Mouse (Mus musculus): Measurements from ENCODE around the gene Tbc1d24. TPM values are rescaled to one million over a fixed set of nuclear protein-coding genes. Genes with fewer than 3 reads are reported as not detected.

The Tbc1d24 gene
- polyA plus RNA-seq, 1 experiment from 2014 or later: 5.5 TPM

GRCm38 (mm10) chr17:24206451-24207351 lies 1.3 kb upstream of the Tbc1d24 start:
- 7% methylated on average over 62 of the region's 62 CpGs for WGBS
- H3K4me1 ChIP-seq (ENCODE audit: control insufficient read depth, insufficient read depth, low read length): peaks cover 89% of the 10 kb centered on the region
- H3K4me3 ChIP-seq (ENCODE audit: low read length): peak overlapping the region; percentile 66
- H3K36me3 ChIP-seq (ENCODE audit: control insufficient read depth, insufficient read depth, low read length): no peaks in the 10 kb centered on the region
- peak; percentile 27 for ATAC-seq
- peak overlapping the region; percentile 70 for H3K9ac ChIP-seq (ENCODE audit: low read depth, low read length)
- 0 out of 2 replicates have a peak overlapping the region, but pooled peaks have one; percentile 42 for H3K27ac ChIP-seq (ENCODE audit: low read length)
- H3K9me3 ChIP-seq (ENCODE audit: control insufficient read depth, low read length): no peaks in the 10 kb centered on the region
- peak overlapping the region; percentile 97 for H3K4me2 ChIP-seq (ENCODE audit: low read depth, low read length)
- H3K27me3 ChIP-seq (replicated peaks; ENCODE audit: control insufficient read depth, insufficient read depth, low read length): peaks cover 10% of the 10 kb centered on the region; the same call in 1 of the 2 replicates

DNA sequence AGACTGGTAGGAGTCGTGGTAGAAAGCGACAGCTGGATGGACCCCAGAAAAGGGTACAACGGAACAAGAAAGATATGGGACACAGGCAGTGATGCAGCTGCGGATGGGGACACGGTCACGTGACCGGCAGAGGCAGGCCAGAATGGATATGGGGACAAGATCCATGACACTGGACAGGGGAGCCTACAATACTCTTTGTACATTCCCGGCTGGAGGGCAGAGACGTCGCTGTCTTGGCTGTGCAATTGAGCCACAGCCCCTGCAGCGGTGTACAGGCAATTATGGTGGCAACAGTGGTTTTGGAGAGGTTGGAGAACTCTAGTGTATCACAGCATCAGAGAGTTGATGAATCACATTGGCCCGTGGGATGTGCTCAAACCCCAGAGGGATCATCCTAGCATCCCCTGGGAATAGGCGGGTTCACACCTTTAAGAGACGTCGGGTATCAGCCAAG lies 573 bp upstream of the Tbc1d24 start:
- peaks cover 10% of the 10 kb centered on the region; the same call in 1 of the 2 replicates for H3K27me3 ChIP-seq (replicated peaks; ENCODE audit: control insufficient read depth, insufficient read depth, low read length)
- H3K9me3 ChIP-seq (ENCODE audit: control insufficient read depth, low read length): no peaks in the 10 kb centered on the region
- 8% methylated on average over 15 of the region's 15 CpGs for WGBS
- H3K36me3 ChIP-seq (ENCODE audit: control insufficient read depth, insufficient read depth, low read length): no peaks in the 10 kb centered on the region
- peak overlapping the region; percentile 97 for H3K4me2 ChIP-seq (ENCODE audit: low read depth, low read length)
- H3K4me1 ChIP-seq (ENCODE audit: control insufficient read depth, insufficient read depth, low read length): peaks cover 84% of the 10 kb centered on the region
- ATAC-seq: 0 out of 2 replicates have a peak, but pooled peaks have one; percentile 1
- peak overlapping the region; percentile 66 for H3K4me3 ChIP-seq (ENCODE audit: low read length)
- peak overlapping the region; percentile 42 for H3K27ac ChIP-seq (ENCODE audit: low read length)
- H3K9ac ChIP-seq (ENCODE audit: low read depth, low read length): peak overlapping the region; percentile 70

GRCm38 (mm10) chr17:24204846-24205245 lies 516 bp downstream of the Tbc1d24 start:
- WGBS: 9% methylated on average over 7 of the region's 7 CpGs
- H3K4me1 ChIP-seq (ENCODE audit: control insufficient read depth, insufficient read depth, low read length): peaks cover 84% of the 10 kb centered on the region
- no peak for ATAC-seq
- no peaks in the 10 kb centered on the region for H3K36me3 ChIP-seq (ENCODE audit: control insufficient read depth, insufficient read depth, low read length)
- no peaks in the 10 kb centered on the region for H3K9me3 ChIP-seq (ENCODE audit: control insufficient read depth, low read length)
- H3K4me3 ChIP-seq (ENCODE audit: low read length): peak overlapping the region; percentile 66
- H3K27me3 ChIP-seq (replicated peaks; ENCODE audit: control insufficient read depth, insufficient read depth, low read length): peaks cover 7% of the 10 kb centered on the region; the same call in 1 of the 2 replicates
- H3K4me2 ChIP-seq (ENCODE audit: low read depth, low read length): peak overlapping the region; percentile 97
- peak overlapping the region; percentile 70 for H3K9ac ChIP-seq (ENCODE audit: low read depth, low read length)
- peak overlapping the region; percentile 34 for H3K27ac ChIP-seq (ENCODE audit: low read length)

DNA sequence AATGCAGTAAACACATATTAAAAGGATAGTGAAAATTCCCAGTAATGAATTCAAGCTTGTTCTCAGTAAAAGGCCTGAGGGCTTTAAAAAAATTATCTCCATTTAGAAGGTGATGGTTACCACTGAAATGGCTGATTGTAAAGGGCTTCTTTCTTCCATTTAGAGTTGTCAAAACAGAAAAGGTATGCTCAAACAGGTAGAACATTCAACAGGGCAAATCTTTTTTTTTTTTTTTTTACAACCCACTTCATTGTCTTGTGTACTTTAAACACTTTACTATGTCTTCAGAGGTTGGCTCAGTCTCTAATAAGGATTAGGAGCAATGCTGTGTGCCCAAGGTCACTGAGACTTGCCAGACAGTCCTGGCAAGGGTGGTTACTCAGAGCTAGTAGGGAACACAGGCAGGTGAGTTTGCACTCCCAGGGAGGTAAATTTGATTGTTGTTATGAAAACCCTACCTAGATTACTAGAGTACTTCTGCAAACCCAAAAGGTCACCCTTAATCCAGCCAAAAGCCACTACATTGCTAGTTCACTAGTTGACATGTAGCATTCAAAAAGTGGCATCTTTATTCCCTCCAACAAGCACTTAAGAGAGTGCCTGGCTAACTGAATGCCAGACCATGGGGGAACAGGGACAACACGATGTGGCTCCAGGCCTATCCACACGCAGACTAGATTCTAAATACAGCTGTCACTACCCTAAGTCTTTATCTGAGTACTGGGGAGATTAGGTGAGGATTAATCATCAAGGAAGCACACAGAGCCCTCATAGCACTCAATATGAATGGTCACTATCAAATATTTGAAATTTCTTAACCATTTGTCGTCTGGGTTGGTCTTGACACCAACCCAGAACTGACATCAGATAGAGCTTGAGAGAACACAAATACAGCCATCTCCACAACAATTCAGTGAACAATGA lies 1.5 kb downstream of the Tbc1d24 start:
- Histone ChIP-seq H3K9me3 (ENCODE audit: control insufficient read depth, low read length) (no peaks in the 10 kb centered on the region), H3K4me3 (ENCODE audit: low read length) (peak overlapping the region; percentile 66; the same call in 1 of the 2 replicates), H3K27me3 (replicated peaks; ENCODE audit: control insufficient read depth, insufficient read depth, low read length) (peaks cover 7% of the 10 kb centered on the region; the same call in 1 of the 2 replicates), H3K4me1 (ENCODE audit: control insufficient read depth, insufficient read depth, low read length) (peaks cover 75% of the 10 kb centered on the region), H3K27ac (ENCODE audit: low read length) (peak overlapping the region; percentile 72), H3K4me2 (ENCODE audit: low read depth, low read length) (peak overlapping the region; percentile 97), H3K36me3 (ENCODE audit: control insufficient read depth, insufficient read depth, low read length) (no peaks in the 10 kb centered on the region), H3K9ac (ENCODE audit: low read depth, low read length) (peak overlapping the region; percentile 70)
- 56% methylated on average over 3 of the region's 3 CpGs for WGBS
- ATAC-seq: no peak

DNA sequence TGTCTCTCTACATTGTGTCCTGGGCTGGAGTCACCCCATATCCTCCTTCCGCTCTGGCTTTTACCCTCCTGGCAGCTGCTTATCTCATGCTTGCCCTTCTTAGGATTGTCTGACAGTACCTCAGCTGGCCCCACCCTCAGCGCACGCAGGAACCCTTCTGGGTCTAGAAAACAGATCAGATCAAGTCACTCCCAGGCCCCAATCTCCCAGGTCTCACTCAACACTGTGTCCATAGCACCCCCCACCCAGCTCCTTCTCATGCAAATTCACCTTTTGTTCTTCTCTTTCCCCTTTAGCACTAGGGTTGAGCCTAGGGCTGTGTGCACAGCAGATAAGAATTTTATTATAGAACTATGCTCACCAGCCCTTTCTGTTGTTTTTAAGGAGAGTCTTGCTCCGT lies 2.3 kb downstream of the Tbc1d24 start:
- peak overlapping the region; percentile 8; the same call in 1 of the 2 replicates for H3K4me2 ChIP-seq (ENCODE audit: low read depth, low read length)
- ATAC-seq: peak; percentile 24

DNA sequence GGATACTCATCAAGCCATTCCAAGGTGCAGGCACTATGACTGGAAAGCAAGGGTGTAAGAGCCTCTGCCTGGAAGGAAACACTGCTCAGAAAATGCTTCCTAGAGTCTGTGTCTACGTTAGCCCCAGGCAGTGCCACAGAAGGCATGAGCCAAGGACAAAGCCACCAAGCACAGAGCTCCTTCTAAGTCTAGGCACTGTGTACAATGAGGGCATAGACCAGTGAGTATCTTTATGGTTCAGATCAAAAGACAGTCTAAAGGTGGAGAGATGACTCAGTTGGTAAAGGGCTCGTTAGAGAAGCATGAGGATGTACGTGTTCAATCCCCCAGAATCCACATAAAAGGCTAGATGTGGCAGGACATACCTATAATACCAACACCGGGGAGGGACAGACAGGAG lies 4.3 kb downstream of the Tbc1d24 start:
- peak; percentile 61 for ATAC-seq
- Histone ChIP-seq H3K9ac (ENCODE audit: low read depth, low read length) (no peak overlapping the region), H3K9me3 (ENCODE audit: control insufficient read depth, low read length) (no peaks in the 10 kb centered on the region), H3K4me2 (ENCODE audit: low read depth, low read length) (no peak overlapping the region), H3K36me3 (ENCODE audit: control insufficient read depth, insufficient read depth, low read length) (no peaks in the 10 kb centered on the region; the same call in 1 of the 2 replicates), H3K27ac (ENCODE audit: low read length) (peak overlapping the region; percentile 55), H3K4me1 (ENCODE audit: control insufficient read depth, insufficient read depth, low read length) (peaks cover 47% of the 10 kb centered on the region), H3K4me3 (ENCODE audit: low read length) (no peak overlapping the region), H3K27me3 (replicated peaks; ENCODE audit: control insufficient read depth, insufficient read depth, low read length) (no peaks in the 10 kb centered on the region; the same call in 1 of the 2 replicates)
- 65% methylated on average over 4 of the region's 4 CpGs for WGBS

More for the DNA sequence above, 2.3 kb downstream of the Tbc1d24 start:
- WGBS: 31% methylated on average over 4 of the region's 4 CpGs
- Histone ChIP-seq H3K27me3 (replicated peaks; ENCODE audit: control insufficient read depth, insufficient read depth, low read length) (peaks cover 4% of the 10 kb centered on the region; the same call in 1 of the 2 replicates), H3K9me3 (ENCODE audit: control insufficient read depth, low read length) (no peaks in the 10 kb centered on the region), H3K27ac (ENCODE audit: low read length) (peak overlapping the region; percentile 72), H3K36me3 (ENCODE audit: control insufficient read depth, insufficient read depth, low read length) (no peaks in the 10 kb centered on the region), H3K9ac (ENCODE audit: low read depth, low read length) (no peak overlapping the region), H3K4me1 (ENCODE audit: control insufficient read depth, insufficient read depth, low read length) (peaks cover 67% of the 10 kb centered on the region), H3K4me3 (ENCODE audit: low read length) (0 out of 2 replicates have a peak overlapping the region, but pooled peaks have one; percentile 4)

GRCm38 (mm10) chr17:24199741-24200140 lies 5.6 kb downstream of the Tbc1d24 start:
- Histone ChIP-seq H3K36me3 (ENCODE audit: control insufficient read depth, insufficient read depth, low read length) (no peaks in the 10 kb centered on the region; the same call in 1 of the 2 replicates), H3K27ac (ENCODE audit: low read length) (no peak overlapping the region), H3K27me3 (replicated peaks; ENCODE audit: control insufficient read depth, insufficient read depth, low read length) (no peaks in the 10 kb centered on the region), H3K9me3 (ENCODE audit: control insufficient read depth, low read length) (no peaks in the 10 kb centered on the region), H3K4me3 (ENCODE audit: low read length) (no peak overlapping the region), H3K4me2 (ENCODE audit: low read depth, low read length) (no peak overlapping the region), H3K9ac (ENCODE audit: low read depth, low read length) (no peak overlapping the region), H3K4me1 (ENCODE audit: control insufficient read depth, insufficient read depth, low read length) (peaks cover 39% of the 10 kb centered on the region)
- WGBS: 64% methylated on average over 4 of the region's 4 CpGs
- ATAC-seq: no peak

GRCm38 (mm10) chr17:24199252-24199651 lies 6.1 kb downstream of the Tbc1d24 start:
- Histone ChIP-seq H3K27ac (ENCODE audit: low read length) (no peak overlapping the region), H3K9me3 (ENCODE audit: control insufficient read depth, low read length) (no peaks in the 10 kb centered on the region), H3K4me1 (ENCODE audit: control insufficient read depth, insufficient read depth, low read length) (peaks cover 35% of the 10 kb centered on the region), H3K27me3 (replicated peaks; ENCODE audit: control insufficient read depth, insufficient read depth, low read length) (no peaks in the 10 kb centered on the region), H3K4me2 (ENCODE audit: low read depth, low read length) (no peak overlapping the region), H3K9ac (ENCODE audit: low read depth, low read length) (no peak overlapping the region), H3K4me3 (ENCODE audit: low read length) (no peak overlapping the region), H3K36me3 (ENCODE audit: control insufficient read depth, insufficient read depth, low read length) (no peaks in the 10 kb centered on the region; the same call in 1 of the 2 replicates)
- no peak for ATAC-seq
- 82% methylated on average over 4 of the region's 4 CpGs for WGBS

Measured in intestine, embryonic 16.5 days (tissue).